Mouse (Mus musculus): ENCODE measurements at regions not wholly inside any gene's neighbourhood (a gene's known extent, or its start where the extent isn't known, plus 50 kb on each side); places are given as distances from the start of the nearest gene placed in this dataset.

DNA sequence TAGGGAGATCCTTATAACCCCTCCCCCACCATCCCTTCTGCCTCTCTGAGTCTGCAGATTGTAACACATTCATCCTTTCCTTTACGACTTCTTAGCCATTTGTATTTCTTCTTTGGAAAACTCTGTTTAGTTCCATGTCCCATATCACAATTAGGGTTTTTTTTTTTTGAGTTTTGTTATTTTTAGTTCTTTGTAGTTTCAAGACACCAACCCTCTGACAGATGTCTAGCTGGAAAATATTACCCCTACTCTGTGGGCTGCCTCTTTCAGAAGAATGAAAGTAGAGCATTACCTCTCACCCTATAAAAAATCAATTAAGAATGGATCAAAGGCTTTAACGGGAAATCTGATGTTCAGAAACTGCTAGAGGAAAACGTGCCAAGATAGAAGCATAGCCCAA lies 180.1 kb downstream of the Gm5447 start:
- no peak for DNase-seq (ENCODE audit: low spot score in 2 of 2)
- intact Hi-C loops (cut with DNase I) = no loop called here

DNA sequence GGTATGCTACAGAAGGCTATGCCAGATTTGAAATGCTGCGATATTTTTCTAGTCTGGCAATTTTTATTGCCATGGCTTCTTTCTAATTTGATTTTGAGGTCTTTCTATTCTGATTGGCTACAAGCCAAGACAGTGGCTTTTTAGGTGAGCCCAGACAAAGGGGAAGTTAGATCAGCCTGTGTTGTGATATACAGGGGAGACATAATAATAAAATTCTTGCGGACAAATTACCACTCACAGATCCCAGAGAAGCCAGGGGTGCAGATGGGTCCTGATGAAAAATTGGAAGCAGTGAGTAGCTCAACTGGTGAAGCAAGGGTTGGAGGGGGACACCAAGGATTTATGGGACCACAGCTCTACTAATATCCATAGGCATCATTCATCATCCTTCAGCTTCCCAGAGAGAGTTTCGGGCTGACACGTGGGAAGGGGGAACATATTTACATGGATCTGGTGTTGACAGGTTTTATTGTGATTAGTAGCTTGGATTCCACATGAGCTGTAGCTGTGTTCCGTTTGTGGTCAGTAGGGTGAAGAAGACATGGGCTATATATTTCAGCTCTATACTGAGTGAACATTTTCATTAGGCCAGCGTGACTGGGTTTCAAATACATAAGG lies 190.0 kb downstream of the Gm5447 start:
- intact Hi-C loops (cut with DNase I) = no loop called here
- no peak for DNase-seq (ENCODE audit: low spot score in 2 of 2)

DNA sequence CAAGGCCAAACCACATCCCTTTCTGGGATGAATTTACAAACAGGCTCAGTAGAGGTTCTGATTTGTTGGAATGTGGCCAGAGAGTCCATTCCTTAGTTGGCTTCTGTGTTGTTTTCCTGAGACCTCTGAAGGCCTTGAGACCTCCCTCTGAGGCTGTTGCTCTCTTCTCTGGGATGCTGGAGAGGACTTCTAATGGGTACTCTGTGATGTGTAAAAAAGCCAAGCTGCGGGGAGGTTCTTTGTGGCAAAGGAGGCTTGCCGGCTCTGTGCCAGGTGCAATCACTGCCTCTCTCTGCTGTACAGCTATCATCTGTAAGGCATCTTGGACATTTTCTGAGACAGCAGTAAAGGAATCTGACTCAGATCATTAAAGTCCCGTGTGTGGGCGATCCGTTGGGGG lies 192.3 kb downstream of the Gm5447 start:
- DNase-seq (ENCODE audit: low spot score in 2 of 2) = no peak
- intact Hi-C loops (cut with DNase I) = no loop called here

DNA sequence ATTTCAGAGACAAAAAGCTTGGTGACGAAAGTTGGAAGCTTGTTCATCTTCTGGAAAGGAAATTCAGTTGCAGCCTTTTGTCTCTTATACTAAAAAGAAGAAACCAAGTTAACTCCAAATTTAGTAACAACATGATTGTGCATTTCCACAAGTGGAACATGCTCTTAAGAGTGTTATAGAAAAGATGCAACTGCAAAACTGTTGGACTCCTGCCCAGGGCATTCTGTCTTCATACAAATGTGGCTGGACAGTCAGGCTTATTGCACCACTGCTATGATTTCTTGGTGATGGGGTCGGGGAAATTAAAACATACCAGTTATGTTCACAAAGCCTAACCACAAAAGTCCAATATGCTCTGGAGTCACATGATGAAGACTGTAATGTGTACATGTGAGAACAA lies 194.8 kb downstream of the Gm5447 start:
- DNase-seq (ENCODE audit: low spot score in 2 of 2) = no peak
- intact Hi-C loops (cut with DNase I) = no loop called here

DNA sequence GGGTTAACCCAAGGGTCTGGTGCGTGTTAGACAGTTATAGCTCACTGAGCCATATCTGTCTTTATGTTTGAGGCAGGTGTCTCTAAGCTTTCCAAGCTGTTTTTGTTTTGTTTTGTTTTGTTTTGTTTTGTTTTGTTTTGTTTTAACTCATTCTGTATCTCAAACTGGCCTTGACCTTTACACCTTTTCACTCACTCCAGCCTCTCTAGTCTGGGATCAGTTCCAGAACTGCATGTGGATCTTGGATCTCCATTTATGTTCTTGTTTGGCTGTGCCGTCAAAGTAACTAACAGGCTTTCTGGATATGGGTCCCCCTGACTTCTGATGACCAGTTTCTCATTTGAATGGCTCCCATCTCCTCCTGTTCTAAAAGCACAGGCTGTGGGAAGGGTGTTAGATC lies 197.7 kb downstream of the Gm5447 start:
- no peak for DNase-seq (ENCODE audit: low spot score in 2 of 2)
- intact Hi-C loops (cut with DNase I) = no loop called here

DNA sequence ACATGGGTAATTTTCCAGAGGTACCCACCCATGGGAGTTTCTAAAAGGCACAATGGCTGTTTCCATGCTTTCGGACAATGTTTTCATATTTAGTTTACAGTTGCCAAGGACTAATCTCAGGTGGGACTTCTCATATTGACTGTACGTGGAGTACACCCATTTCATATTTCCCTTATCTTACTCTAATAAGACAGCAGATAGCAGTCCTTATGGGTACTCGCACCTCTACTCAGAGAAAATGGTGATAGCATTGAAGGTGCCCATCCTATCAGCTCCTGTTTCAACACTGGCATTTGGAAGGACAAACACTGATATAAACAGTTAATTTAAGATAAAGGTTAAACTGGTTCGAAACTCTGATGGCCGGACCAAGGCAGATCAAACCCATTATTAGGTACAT lies 198.6 kb downstream of the Gm5447 start:
- intact Hi-C loops (cut with DNase I) = no loop called here
- DNase-seq (ENCODE audit: low spot score in 2 of 2) = no peak

DNA sequence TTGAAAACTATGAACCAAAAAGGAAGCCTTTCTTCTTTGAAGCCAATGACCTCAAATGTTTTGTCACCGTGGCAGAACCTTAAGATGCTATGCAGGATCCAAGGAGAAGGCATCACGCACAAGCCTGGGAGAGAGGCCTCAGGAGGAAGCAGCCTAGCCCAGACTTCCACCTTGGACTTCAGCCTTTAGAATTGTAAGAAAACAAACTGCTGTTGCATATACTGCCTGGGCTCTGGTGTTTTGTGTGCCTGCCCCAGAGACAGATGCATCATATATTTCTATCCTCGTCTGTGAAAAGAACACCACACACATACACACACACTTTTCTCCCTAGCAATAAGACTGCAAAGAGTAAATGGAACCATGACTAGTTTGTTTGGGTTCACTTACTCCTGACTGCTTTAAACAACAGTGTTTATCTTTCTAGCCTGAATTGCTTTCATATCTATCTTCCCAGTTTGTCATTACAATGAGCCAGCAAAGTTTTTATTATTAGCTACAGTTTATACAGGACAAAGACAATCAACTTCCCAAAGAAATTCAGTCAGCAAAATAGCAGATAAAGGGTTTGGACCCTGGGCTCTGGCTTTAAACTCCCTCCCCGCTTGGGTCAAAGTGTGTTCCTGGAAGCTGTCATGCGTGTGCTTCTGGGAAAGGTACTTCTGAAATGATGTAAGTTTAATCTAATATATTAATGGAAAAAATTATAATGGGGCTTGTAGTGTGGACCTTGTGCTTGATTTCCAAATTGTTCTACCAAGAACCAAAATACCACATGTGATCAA lies 204.2 kb downstream of the Gm5447 start:
- intact Hi-C loops (cut with DNase I) = no loop called here
- no peak for DNase-seq (ENCODE audit: low spot score in 2 of 2)

DNA sequence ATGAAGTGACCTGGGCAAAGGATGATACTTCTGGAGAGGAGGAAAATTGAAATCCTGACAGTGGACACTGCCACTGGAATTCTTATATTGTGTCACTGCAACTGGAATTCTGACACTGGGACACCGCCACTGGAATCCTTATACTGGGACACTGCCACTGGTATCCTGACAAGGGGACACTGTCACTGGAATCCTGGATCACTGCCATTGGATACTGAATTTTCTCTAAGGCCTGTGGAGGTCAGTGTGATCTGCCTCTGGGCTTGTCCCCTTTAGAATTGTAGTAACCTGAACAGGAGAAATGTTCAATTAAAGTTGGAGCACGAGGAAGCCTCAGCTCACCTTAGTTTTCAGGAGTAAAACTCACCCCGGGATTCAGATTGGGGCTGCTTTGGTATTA lies 205.0 kb downstream of the Gm5447 start:
- DNase-seq (ENCODE audit: low spot score in 2 of 2) = no peak
- intact Hi-C loops (cut with DNase I) = no loop called here

DNA sequence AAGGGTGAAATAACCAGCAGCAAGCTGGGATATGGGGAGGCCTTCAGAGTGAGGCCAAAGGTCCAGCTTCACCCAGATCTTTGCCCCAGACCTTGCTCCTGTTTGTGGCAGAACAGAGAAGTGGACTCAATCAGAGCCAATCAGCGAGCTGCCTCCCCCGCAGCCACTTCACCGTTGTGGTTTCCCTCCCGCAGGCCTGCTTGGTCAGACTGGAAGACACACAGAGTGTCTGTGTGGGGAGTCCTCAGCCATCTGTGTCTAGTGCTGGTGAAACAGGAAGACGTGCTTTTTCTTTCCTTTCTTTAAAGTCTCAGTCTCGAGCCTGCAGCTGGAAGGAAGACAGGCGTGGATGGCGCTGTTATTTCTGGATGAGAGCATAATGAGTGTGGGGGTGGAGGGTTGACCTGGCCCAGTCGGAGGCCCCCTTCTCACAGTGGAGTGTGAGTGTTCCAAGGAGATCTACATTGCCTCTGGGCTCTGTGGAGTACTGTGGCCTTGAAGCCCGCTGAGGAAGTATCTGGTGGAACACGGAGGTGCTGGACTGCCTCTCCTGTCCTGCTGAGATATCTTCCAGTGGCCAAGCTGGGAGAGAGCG lies 205.5 kb downstream of the Gm5447 start:
- DNase-seq (ENCODE audit: low spot score in 2 of 2) = peak; percentile 24 to 34
- intact Hi-C loops (cut with DNase I) = no loop called here

DNA sequence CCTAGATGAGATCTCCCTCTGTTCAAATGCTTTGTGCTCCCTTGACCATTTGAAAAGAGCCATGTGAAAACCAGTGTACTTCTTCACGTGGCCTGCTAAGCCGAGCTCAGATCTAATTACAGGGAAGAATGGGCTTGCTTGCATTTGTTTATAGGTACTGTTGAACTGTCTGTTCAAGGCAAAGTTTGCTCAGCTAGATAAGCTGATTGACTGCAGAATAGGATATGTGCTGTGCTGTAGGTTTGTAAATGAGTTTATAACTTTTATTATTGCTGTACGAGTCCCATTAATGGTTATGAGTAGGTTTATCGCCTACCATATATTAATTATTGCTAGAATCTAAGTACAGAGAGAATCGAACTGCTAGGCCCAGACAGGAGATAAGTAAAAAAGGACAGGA lies 207.5 kb downstream of the Gm5447 start:
- no peak for DNase-seq (ENCODE audit: low spot score in 2 of 2)
- intact Hi-C loops (cut with DNase I) = no loop called here

DNA sequence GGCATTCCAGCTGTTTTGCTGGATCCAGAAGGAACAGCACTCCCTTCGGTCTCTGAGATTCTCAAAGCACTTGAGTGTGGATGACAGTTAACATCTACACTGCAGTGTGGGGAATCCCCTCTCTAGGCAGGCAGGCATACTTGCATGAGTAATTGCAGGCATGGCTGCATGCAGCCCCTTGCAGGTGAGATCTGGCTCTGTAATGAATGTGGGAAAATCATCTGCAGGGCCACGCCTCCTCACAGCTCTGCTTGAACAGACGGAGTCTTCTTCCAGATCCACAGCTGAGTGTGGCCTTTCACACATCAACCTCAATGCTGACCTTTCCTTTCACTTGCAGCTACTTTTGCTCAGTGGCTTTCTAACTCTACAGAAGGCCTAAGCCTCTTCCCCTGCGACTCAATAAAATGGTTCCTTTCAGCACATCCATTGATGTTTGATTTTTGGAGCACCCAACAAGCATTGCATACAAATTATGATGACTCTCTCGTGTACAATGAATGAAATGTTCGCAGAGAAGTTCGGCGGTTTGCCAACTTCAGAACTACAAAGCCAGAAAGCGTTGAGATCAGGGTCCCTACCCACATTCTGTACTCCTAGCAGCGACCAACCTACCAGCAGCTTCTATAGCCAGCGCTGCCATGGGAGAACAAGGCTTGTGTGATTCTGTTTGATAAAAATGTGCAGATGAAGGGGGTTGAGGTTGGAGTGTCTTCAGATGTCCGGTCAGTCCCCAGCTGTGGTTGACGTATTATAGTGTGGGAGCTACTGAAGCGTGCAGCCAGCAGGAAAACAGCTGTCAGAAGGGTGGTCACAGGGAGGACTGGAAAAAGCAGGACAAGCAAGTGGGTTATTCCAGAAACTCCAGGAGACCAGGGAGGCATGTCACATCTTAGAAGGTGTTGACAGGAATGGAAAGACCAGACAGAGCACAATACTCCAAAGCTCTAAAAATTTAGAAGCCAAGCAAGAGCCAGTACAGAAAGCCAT lies 211.1 kb downstream of the Gm5447 start:
- intact Hi-C loops (cut with DNase I) = no loop called here

DNA sequence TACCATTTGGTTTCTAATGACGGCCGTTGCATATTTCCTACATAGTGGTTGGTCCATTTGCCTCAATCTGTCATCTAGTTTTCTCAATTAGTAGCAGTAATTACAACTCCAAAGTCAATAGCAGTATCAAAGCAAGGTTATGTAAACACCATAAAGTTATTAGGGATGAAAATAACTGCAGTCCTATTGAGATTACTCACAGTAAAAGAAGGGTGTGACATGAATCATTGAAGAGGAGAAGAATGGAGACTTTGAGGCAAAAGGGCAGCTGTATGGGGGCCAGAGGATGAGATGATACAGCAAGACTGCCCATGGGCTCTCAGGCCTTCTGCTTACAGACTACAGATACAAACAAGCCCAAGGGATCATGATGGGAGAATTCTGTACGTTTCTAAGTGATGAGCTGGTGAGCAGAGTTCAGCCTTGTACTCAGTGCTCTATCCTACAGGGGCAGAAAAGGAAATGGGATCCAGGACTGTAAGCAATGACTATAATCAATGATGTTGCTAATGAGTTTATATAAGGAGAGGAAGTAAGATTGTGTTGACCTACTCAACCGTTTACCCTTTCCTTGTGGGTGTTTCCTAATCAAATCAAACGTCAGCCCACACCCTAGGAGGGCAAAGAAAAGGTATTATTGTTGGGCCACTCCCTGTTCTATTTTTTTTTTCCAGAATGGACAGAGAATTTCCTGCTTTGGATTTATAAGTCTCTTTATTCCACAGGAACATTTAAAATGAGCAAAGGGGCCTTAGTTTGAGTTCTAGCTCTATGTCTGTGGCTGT lies 213.0 kb downstream of the Gm5447 start:
- DNase-seq (ENCODE audit: low spot score in 2 of 2) = no peak
- intact Hi-C loops (cut with DNase I) = no loop called here

More for the DNA sequence above, 211.1 kb downstream of the Gm5447 start:
- DNase-seq (ENCODE audit: low spot score in 2 of 2) = no peak

DNA sequence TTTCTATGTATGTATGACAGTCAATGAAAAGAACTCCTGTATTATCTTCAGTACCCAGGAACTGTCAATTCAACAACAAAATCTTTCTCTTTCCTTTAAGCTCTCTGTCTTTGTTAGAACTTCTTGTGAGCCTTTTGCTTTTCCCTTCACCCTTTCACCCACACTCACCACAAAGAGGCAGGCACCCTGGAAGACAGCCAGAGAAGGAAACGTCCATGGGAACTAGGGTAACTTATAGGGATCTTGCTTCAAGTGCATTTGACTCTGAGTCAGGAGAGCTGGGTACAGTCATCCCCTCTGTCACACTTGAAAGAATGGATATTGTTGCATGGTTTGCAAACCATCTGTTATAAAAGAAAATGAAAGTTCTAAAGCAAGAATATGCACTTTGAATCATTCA lies 215.1 kb downstream of the Gm5447 start:
- intact Hi-C loops (cut with DNase I) = no loop called here
- DNase-seq (ENCODE audit: low spot score in 2 of 2) = no peak

DNA sequence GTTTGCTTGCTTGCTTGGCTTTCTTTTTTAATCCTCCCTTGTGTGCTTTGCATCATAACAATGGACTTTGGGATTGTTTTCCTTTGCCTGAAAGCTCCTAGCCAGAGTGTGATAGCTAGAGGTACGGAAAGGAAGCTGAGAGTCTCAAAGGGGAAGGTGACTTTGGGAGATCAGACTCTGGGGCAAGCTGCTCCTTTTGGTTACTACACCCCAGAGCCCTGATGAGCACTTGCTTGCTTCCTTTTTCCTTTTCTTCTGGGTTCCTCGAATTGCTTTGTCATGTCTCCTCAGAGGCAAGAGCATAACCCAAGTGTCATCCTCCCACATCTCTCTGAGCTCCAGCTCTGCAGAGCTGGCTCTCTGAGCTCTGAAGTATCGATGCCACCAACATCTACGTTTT lies 216.0 kb downstream of the Gm5447 start:
- intact Hi-C loops (cut with DNase I) = no loop called here
- DNase-seq (ENCODE audit: low spot score in 2 of 2) = no peak

DNA sequence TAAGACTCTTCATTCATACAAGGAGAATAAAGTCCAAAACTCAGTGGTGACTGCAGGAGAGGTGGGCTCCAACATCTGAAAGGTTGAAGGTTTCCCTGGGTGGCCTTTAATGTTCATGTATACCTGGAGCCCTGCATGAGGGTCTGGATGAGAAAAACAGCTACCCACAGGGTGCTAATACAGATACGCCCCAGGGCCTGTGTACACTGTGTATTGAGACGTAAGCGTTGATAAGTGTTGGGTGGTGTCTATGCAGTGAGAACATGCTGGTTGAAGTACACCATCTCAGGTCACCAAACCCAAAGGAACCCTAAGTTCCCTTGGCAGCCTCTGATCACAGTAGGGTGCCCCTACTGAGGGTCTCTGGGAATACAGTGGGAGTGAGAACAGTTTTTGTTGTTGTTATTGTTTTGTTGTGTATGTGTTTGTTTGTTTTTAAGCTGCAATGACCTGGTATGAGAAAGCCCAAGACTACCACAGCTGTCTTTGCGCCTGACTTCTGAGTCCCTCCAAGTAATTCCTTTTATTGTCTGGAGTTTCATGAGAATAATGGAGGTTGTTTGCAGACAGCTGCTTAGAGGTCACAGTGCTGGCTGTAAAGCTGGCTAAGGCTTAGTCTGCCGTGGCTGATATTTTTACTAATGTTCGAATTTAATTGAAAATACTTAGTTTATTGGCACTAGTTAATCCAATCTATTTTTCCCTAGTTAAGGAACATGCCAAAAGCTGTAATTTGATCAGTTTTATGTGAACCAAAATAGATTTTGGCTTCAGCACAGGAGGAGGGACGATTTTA lies 217.5 kb downstream of the Gm5447 start:
- intact Hi-C loops (cut with DNase I) = no loop called here
- no peak for DNase-seq (ENCODE audit: low spot score in 2 of 2)

DNA sequence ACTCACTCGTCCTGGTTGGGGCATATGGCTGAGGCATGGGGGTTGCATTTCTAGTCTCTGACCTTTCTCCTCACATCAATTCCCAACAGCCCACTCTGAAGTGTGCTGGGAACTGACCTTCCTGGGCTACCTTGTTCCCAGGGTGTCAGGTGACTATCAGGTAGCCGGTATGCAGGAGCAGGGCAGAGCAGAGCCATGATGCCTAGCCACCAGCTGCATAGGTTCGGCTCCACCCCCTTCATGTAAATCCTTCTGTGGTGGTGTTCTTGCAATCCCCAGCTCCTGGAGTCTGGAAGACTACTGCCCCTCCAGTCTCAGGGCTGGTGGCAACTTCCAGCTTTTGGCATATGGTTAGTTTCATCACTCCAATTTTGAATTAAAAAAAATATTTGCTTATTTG lies 221.0 kb downstream of the Gm5447 start:
- DNase-seq (ENCODE audit: low spot score in 2 of 2) = no peak
- intact Hi-C loops (cut with DNase I) = no loop called here

DNA sequence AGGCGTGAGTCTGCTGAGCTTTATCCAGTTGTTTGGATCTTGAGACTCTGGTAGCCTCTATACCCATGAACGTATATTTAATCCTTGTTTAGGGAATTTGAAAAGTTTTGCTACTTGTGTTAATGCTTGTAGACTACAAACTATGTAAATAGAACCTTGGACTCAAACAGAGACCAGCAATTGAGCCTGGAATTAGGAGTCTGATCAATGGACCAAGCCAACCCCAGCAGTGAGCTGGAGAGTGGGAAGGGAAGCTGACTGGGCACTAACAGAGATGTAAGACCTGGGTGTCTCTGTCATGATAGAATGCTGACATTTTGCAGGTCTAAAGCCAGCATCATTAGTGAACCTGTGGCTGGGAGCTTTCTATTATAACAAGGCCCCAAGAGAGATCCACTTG lies 222.5 kb downstream of the Gm5447 start:
- intact Hi-C loops (cut with DNase I) = no loop called here
- no peak for DNase-seq (ENCODE audit: low spot score in 2 of 2)

DNA sequence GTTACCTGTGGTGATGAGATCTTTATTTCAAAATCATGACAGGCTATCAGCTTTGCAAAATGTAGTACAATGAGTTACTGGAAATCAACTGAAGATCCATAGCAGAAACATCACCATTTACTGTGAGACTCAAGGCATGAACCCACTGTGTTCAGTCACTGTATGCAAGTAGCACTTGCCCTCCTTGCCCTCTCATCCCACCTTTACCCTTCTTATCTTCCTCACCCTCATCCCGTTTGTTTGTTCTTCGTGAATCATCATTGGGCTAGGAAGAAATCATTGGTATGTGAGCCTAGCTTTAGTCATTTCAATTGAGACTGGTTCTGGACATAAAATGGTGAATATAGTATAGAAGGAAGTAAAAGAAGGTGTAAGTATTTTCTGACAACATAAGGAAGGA lies 223.6 kb downstream of the Gm5447 start:
- DNase-seq (ENCODE audit: low spot score in 2 of 2) = no peak
- intact Hi-C loops (cut with DNase I) = no loop called here
